Mouse (Mus musculus) cerebellum, adult 2 months (tissue): ENCODE data around the gene Cops4.

ENCODE experiments used
- CTCF ChIP-seq: fragments of 200-500 bp; IDR thresholded peaks from 2 replicates; pipeline ENCODE4 v1.5.1; 2011; ENCODE audit warnings: low read depth, mild to moderate bottlenecking, control low read depth, low read length, moderate library complexity, borderline replicate concordance; ENCODE audit not compliant: insufficient read depth
- POLR2A ChIP-seq: fragments of 200-500 bp; IDR thresholded peaks from 2 replicates; pipeline ENCODE4 v1.6.1; 2011; ENCODE audit warnings: low read length, control low read depth, borderline replicate concordance; ENCODE audit not compliant: insufficient read depth

GRCm38 (mm10) chr5:100574771-100575170 lies 56.7 kb downstream of the Cops4 start:
- TF ChIP-seq CTCF (no peak), POLR2A (no peak)
